Mouse (Mus musculus) neural tube, embryonic 11.5 days (tissue): Measurements from ENCODE around the gene Olfr190. TPM values are rescaled to one million over a fixed set of nuclear protein-coding genes. Genes with fewer than 3 reads are reported as not detected.
"Not testable (repeated sequence)": the region's sequence is repeated elsewhere in the genome, so short reads cannot be mapped to it uniquely, and the experiment has no call there.

Source experiments
- ATAC-seq: fragments of 200-750 bp; cut with Nextera tagmentation; 2 replicates; pipeline ENCODE4 v1.8.0; 2017; ENCODE audit warnings: moderate number of reproducible peaks, mild to moderate bottlenecking, moderate TSS enrichment, moderate library complexity; ENCODE audit not compliant: insufficient read depth, low FRiP score, low TSS enrichment
- DNase-seq: peaks from one replicate; pipeline ENCODE4 v3.0.0-alpha.2; 2015; ENCODE audit warnings: low spot score
- H3K27ac ChIP-seq: fragments of 300-500 bp; sonication (generic); 2 replicates; pipeline ENCODE4 v1.5.1; 2014; ENCODE audit warnings: low read depth, mild to moderate bottlenecking, low read length
- H3K27me3 ChIP-seq: fragments of 300-500 bp; sonication (generic); 2 replicates; pipeline ENCODE4 v1.6.1; 2014; ENCODE audit warnings: mild to moderate bottlenecking, low read length, mixed read lengths; ENCODE audit not compliant: control insufficient read depth, insufficient read depth
- H3K36me3 ChIP-seq: fragments of 300-500 bp; sonication (generic); 2 replicates; pipeline ENCODE4 v1.6.1; 2014; ENCODE audit warnings: mild to moderate bottlenecking, low read length, moderate library complexity, mixed read lengths; ENCODE audit not compliant: control insufficient read depth, insufficient read depth
- H3K4me1 ChIP-seq: fragments of 300-500 bp; sonication (generic); 2 replicates; pipeline ENCODE4 v1.6.1; 2014; ENCODE audit warnings: low read length, mixed read lengths; ENCODE audit not compliant: control insufficient read depth, insufficient read depth
- H3K4me2 ChIP-seq: fragments of 300-500 bp; sonication (generic); 2 replicates; pipeline ENCODE4 v1.6.1; 2014; ENCODE audit warnings: low read depth, mild to moderate bottlenecking, moderate library complexity
- H3K4me3 ChIP-seq: fragments of 300-500 bp; sonication (generic); 2 replicates; pipeline ENCODE4 v1.5.1; 2014; ENCODE audit warnings: low read depth, low read length
- H3K9ac ChIP-seq: fragments of 300-500 bp; sonication (generic); 2 replicates; pipeline ENCODE4 v1.6.1; 2014; ENCODE audit warnings: mild to moderate bottlenecking, low read length
- H3K9me3 ChIP-seq: fragments of 300-500 bp; sonication (generic); 2 replicates; pipeline ENCODE4 v1.6.1; 2016; ENCODE audit warnings: low read length; ENCODE audit not compliant: control insufficient read depth
- WGBS: fragments of 180-500 bp; shearing (Covaris S2); extraction: QIAGEN DNeasy Blood & Tissue Kit; methylation state at CpG from one replicate; pipeline ENCODE4 v1.1.7; 2014; 5-methylcytosine and 5-hydroxymethylcytosine counted together
- polyA plus RNA-seq: library from polyadenylated mRNA; unstranded; fragments of >200 nt; fragmentation: Nextera tagmentation; extraction: Ambion mirVana; gene quantifications from 2 replicates; pipeline ENCODE4 v1.2.1, GENCODE M21; 2014

Olfr190 gene
- polyA plus RNA-seq = not detected in 2 replicates

- H3K9me3 ChIP-seq = no peaks in the 10 kb centered on the region
- no peak within 1 kb of the TSS for H3K27ac ChIP-seq
- H3K4me2 ChIP-seq = no peak within 1 kb of the TSS
- DNase-seq (no peak), ATAC-seq (no peak)
- no peaks in the 10 kb centered on the region for H3K36me3 ChIP-seq
- H3K9ac ChIP-seq = no peak within 1 kb of the TSS
- no peaks in the 10 kb centered on the region for H3K27me3 ChIP-seq
- WGBS = 88% methylated on average over 5 of the region's 5 CpGs
- H3K4me3 ChIP-seq = no peak within 1 kb of the TSS
- no peaks in the 10 kb centered on the region for H3K4me1 ChIP-seq
Measured at GRCm38 (mm10) chr16:59077905-59078304, at the start of gene Olfr190. Olfr190 (minus strand) TSS chr16:59078005.

- Histone ChIP-seq H3K4me3 (no peak within 1 kb of the TSS), H3K9me3 (no peaks in the 10 kb centered on the region), H3K27ac (no peak within 1 kb of the TSS), H3K36me3 (no peaks in the 10 kb centered on the region), H3K4me2 (no peak within 1 kb of the TSS), H3K9ac (no peak within 1 kb of the TSS), H3K4me1 (no peaks in the 10 kb centered on the region), H3K27me3 (no peaks in the 10 kb centered on the region)
- ATAC-seq = no peak
- no peak for DNase-seq
Measured at GRCm38 (mm10) chr16:59120969-59121368, 43.2 kb upstream of the Olfr190 start, which contains the start of gene Olfr194. Olfr194 (minus strand) TSS chr16:59121069.

GRCm38 (mm10) chr16:59111781-59112180 is 34.0 kb upstream of the Olfr190 start, which contains the start of gene Olfr193:
Olfr193 (minus strand) TSS chr16:59111881.
- Histone ChIP-seq H3K27me3 (no peaks in the 10 kb centered on the region), H3K4me2 (no peak within 1 kb of the TSS), H3K27ac (no peak within 1 kb of the TSS), H3K4me1 (no peaks in the 10 kb centered on the region), H3K36me3 (no peaks in the 10 kb centered on the region), H3K9ac (no peak within 1 kb of the TSS), H3K9me3 (no peaks in the 10 kb centered on the region), H3K4me3 (no peak within 1 kb of the TSS)
- ATAC-seq (no peak), DNase-seq (no peak)
- 97% methylated on average over 1 of the region's 1 CpGs for WGBS

- not testable (repeated sequence) for H3K9ac ChIP-seq, H3K27me3 ChIP-seq, H3K27ac ChIP-seq, H3K36me3 ChIP-seq, H3K4me1 ChIP-seq, ATAC-seq, H3K4me3 ChIP-seq, H3K4me2 ChIP-seq, DNase-seq, H3K9me3 ChIP-seq
- 67% methylated on average over 5 of the region's 5 CpGs for WGBS
Measured at GRCm38 (mm10) chr16:59108522-59108921, 30.7 kb upstream of the Olfr190 start.

DNA sequence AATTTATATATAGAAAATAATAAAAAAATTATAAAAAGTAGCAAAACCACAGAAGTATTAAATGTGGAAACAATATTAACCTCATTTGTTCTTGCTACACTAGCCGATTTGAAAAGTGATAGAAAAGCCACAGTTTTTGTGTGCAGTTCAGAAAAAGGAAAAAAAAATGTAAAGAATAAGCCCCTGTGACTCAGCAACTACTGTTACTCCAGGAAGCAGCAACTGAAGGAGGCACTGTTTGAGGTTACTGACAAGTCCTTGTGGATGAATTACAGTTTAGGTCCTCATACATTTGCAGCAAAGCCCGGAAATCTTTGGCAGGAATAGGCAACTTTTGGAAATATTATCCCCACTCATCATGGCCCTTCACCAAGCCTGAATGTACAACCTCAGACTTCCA is 27.5 kb upstream of the Olfr190 start:
- Histone ChIP-seq H3K36me3 (no peaks in the 10 kb centered on the region), H3K9ac (no peak overlapping the region), H3K4me1 (no peaks in the 10 kb centered on the region), H3K4me2 (no peak overlapping the region), H3K27ac (no peak overlapping the region), H3K27me3 (no peaks in the 10 kb centered on the region), H3K4me3 (no peak overlapping the region), H3K9me3 (no peaks in the 10 kb centered on the region)
- ATAC-seq = no peak
- 75% methylated on average over 2 of the region's 2 CpGs for WGBS
- DNase-seq = no peak

GRCm38 (mm10) chr16:59089722-59090121 is 11.9 kb upstream of the Olfr190 start, which contains the start of gene Olfr191:
Olfr191 (minus strand) TSS chr16:59089822.
- 50% methylated on average over 1 of the region's 1 CpGs for WGBS
- H3K27ac ChIP-seq, DNase-seq, H3K36me3 ChIP-seq, H3K27me3 ChIP-seq, H3K4me1 ChIP-seq, H3K9me3 ChIP-seq, H3K9ac ChIP-seq, H3K4me2 ChIP-seq, H3K4me3 ChIP-seq, ATAC-seq: not testable (repeated sequence)

- not testable (repeated sequence) for DNase-seq, H3K4me3 ChIP-seq, ATAC-seq, H3K36me3 ChIP-seq, H3K4me1 ChIP-seq, H3K4me2 ChIP-seq, H3K27me3 ChIP-seq, H3K9me3 ChIP-seq, H3K27ac ChIP-seq, H3K9ac ChIP-seq
- 81% methylated on average over 2 of the region's 2 CpGs for WGBS
Measured at GRCm38 (mm10) chr16:59081113-59081512, 3.3 kb upstream of the Olfr190 start.

GRCm38 (mm10) chr16:59073520-59073919 is 4.3 kb downstream of the Olfr190 start:
- no peak overlapping the region for H3K27ac ChIP-seq
- H3K9ac ChIP-seq = no peak overlapping the region
- no peaks in the 10 kb centered on the region for H3K4me1 ChIP-seq
- DNase-seq = no peak
- H3K36me3 ChIP-seq = no peaks in the 10 kb centered on the region
- H3K4me3 ChIP-seq = no peak overlapping the region
- H3K27me3 ChIP-seq = no peaks in the 10 kb centered on the region
- H3K9me3 ChIP-seq = no peaks in the 10 kb centered on the region
- 86% methylated on average over 1 of the region's 1 CpGs for WGBS
- no peak for ATAC-seq
- H3K4me2 ChIP-seq = no peak overlapping the region

- no peak overlapping the region for H3K27ac ChIP-seq
- no peaks in the 10 kb centered on the region for H3K36me3 ChIP-seq
- no peak overlapping the region for H3K4me3 ChIP-seq
- no peaks in the 10 kb centered on the region for H3K4me1 ChIP-seq
- H3K27me3 ChIP-seq = no peaks in the 10 kb centered on the region
- no peak overlapping the region for H3K9ac ChIP-seq
- H3K9me3 ChIP-seq = no peaks in the 10 kb centered on the region
- H3K4me2 ChIP-seq = no peak overlapping the region
- DNase-seq = no peak
- no peak for ATAC-seq
Measured at GRCm38 (mm10) chr16:59071755-59072154, 6.0 kb downstream of the Olfr190 start.
